Comparison of ENCODE assay signal across 8 mouse cellular contexts in the genomic region with DNA sequence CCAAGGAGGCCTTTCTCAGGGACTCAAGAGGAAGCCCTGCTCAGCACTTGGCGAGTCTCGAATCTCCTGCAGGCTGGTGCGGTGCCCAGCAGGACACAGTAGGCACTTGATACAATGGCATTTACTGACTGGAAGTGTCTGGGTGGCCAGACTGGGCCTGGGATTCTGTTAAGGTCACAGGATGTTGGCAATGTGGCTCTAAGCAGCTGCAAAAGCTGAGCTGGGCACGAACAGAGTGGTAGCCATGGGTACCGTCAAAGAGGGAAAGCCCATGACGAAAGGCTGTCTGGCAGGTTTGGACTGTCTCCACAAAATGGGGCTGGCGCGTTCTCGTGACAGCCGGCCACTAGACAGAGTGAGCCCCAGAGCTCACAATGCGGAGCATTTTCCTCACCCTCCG.
A peak's percentile ranks its signal among the peaks of the same experiment; 100 is the strongest.
DNase-seq lines count a peak whose midpoint lies in the region; ATAC-seq and TF ChIP-seq lines count a peak whose summit lies in the region.

No protein-coding gene starts in this region.

- ATAC-seq in hindbrain, embryonic 12.5 days (ENCODE audit: low FRiP score): peak; percentile 81
- ATAC-seq in limb, embryonic 14.5 days (ENCODE audit: low FRiP score, low read depth): no peak

- H3K27ac ChIP-seq in hindbrain, embryonic 12.5 days: peak overlapping the region; percentile 56
- H3K27ac ChIP-seq in limb, embryonic 14.5 days (replicated peaks; ENCODE audit: low read depth, low read length): peak overlapping the region; percentile 48; the same call in 1 of the 2 replicates

- H3K4me1 ChIP-seq in hindbrain, embryonic 12.5 days: peaks cover 46% of the 10 kb centered on the region
- peaks cover 20% of the 10 kb centered on the region for H3K4me1 ChIP-seq in limb, embryonic 14.5 days (ENCODE audit: control insufficient read depth, insufficient read depth, low read length)

- TF ChIP-seq POLR2A in limb, embryonic 14.5 days (IDR thresholded peaks at IDR 0.05; ENCODE audit: borderline replicate concordance, extremely low read depth, insufficient read depth, insufficient read length): no peak

- no peak overlapping the region for H3K4me3 ChIP-seq in hindbrain, embryonic 12.5 days
- no peak overlapping the region for H3K4me3 ChIP-seq in limb, embryonic 14.5 days (replicated peaks; ENCODE audit: low read length)

- peak; percentile 16 for DNase-seq in ovary, postnatal 36 days (ENCODE audit: low spot score)
- DNase-seq in ovary, postnatal 14 days (ENCODE audit: low spot score): no peak
- DNase-seq in frontal cortex, postnatal 10 days (ENCODE audit: low spot score in 2 of 2): peak; percentile 69 to 71
- DNase-seq in limb, embryonic 14.5 days (ENCODE audit: low spot score): no peak
- no peak for DNase-seq in thymus, postnatal 10 days (ENCODE audit: low spot score in 2 of 2)
- DNase-seq in spleen, postnatal 4 days (ENCODE audit: low spot score in 2 of 2): no peak
- no peak for DNase-seq in urinary bladder, postnatal 14 days (ENCODE audit: low spot score)

- H3K36me3 ChIP-seq in hindbrain, embryonic 12.5 days: no peaks in the 10 kb centered on the region
- no peaks in the 10 kb centered on the region for H3K36me3 ChIP-seq in limb, embryonic 14.5 days (ENCODE audit: control insufficient read depth, insufficient read depth, low read length)

- H3K4me2 ChIP-seq in hindbrain, embryonic 12.5 days (replicated peaks): no peak overlapping the region
- H3K4me2 ChIP-seq in limb, embryonic 14.5 days (replicated peaks; ENCODE audit: low read depth, low read length, severe bottlenecking): no peak overlapping the region

- H3K9me3 ChIP-seq in hindbrain, embryonic 12.5 days (replicated peaks): no peaks in the 10 kb centered on the region
- H3K9me3 ChIP-seq in limb, embryonic 14.5 days (ENCODE audit: control insufficient read depth, low read length): no peaks in the 10 kb centered on the region

- 73% methylated on average over 12 of the region's 12 CpGs for WGBS in hindbrain, embryonic 12.5 days
- 82% methylated on average over 12 of the region's 12 CpGs for WGBS in limb, embryonic 14.5 days

- H3K27me3 ChIP-seq in hindbrain, embryonic 12.5 days: no peaks in the 10 kb centered on the region
- no peaks in the 10 kb centered on the region for H3K27me3 ChIP-seq in limb, embryonic 14.5 days (ENCODE audit: control insufficient read depth, insufficient read depth, low read length)

- no peak overlapping the region for H3K9ac ChIP-seq in hindbrain, embryonic 12.5 days
- no peak overlapping the region for H3K9ac ChIP-seq in limb, embryonic 14.5 days (ENCODE audit: low read depth, low read length, severe bottlenecking)

Comparison
In these comparisons a context has a peak if more than half of its experiments do, and no peak if none do; other contexts are left out.
1. DNase-seq: peak in ovary, postnatal 36 days (single experiment) and frontal cortex, postnatal 10 days (2 of 2); none in ovary, postnatal 14 days (single experiment), limb, embryonic 14.5 days (single experiment), thymus, postnatal 10 days (0 of 2), spleen, postnatal 4 days (0 of 2) and urinary bladder, postnatal 14 days (single experiment).